8 mouse cellular contexts compared by ENCODE assay signal in genomic region chr11:83462711-83463244, GRCm38 (mm10). TPM values are rescaled to one million over a fixed set of nuclear protein-coding genes. Genes with fewer than 3 reads are reported as not detected.
DNase-seq lines count a peak whose midpoint lies in the region; ATAC-seq and TF ChIP-seq lines count a peak whose summit lies in the region.

Gene Mmp28, minus strand, starts transcription at chr11:83463071.

- peak within 1 kb of the TSS; percentile 17; the same call in 1 of the 2 replicates for H3K27ac ChIP-seq in cerebellum, adult 2 months (ENCODE audit: insufficient read depth, low read length)
- no peak within 1 kb of the TSS for H3K27ac ChIP-seq in liver, embryonic 14.5 days

- peak; percentile 63 for DNase-seq in left cerebral cortex, postnatal 4 days
- DNase-seq in left cerebral cortex, adult 11 months (ENCODE audit: low spot score), result no peak
- DNase-seq in cerebellum, adult 2 months, result peak; percentile 49 to 52
- peak; percentile 66 for DNase-seq in gastrocnemius, postnatal 25 days
- DNase-seq in induced T-regulatory cell, adult 2 months (ENCODE audit: low read depth), result peak; percentile 27
- DNase-seq in liver, embryonic 14.5 days (ENCODE audit: low read depth in 3 of 3, low spot score in 3 of 3), result no peak
- DNase-seq in natural killer cell, adult 2 months (ENCODE audit: low spot score in 2 of 2), result peak; percentile 21 to 29
- DNase-seq in thymus, postnatal 25 days, result no peak

- no peak for ATAC-seq in liver, embryonic 14.5 days (ENCODE audit: insufficient read depth)

- no peak for TF ChIP-seq CTCF in cerebellum, adult 2 months (IDR thresholded peaks at IDR 0.05; ENCODE audit: borderline replicate concordance, insufficient read depth, low read depth, low read length)
- no peak for TF ChIP-seq CTCF in liver, embryonic 14.5 days (IDR thresholded peaks at IDR 0.05; ENCODE audit: low read depth)

- peaks cover 17% of the 10 kb centered on the region for H3K4me1 ChIP-seq in cerebellum, adult 2 months (ENCODE audit: control insufficient read depth, insufficient read depth, low read length)
- no peaks in the 10 kb centered on the region; a peak in 1 of 4 replicates for H3K4me1 ChIP-seq in liver, embryonic 14.5 days (replicated peaks; ENCODE audit: control insufficient read depth in 2 of 2, insufficient read depth in 2 of 2, low read length in 1 of 2)

- intact Hi-C loops in left cerebral cortex, postnatal 4 days (cut with DNase I), result no loop called here

- H3K9ac ChIP-seq in liver, embryonic 14.5 days (replicated peaks), result peak within 1 kb of the TSS; percentile 18; the same call in 1 of the 2 replicates

- no peaks in the 10 kb centered on the region for H3K27me3 ChIP-seq in cerebellum, adult 2 months (ENCODE audit: control insufficient read depth, insufficient read depth, low read length)
- H3K27me3 ChIP-seq in liver, embryonic 14.5 days (ENCODE audit: control insufficient read depth, insufficient read depth, low read length), result peaks cover 37% of the 10 kb centered on the region

- under 1% methylated on average over 42 of the region's 42 CpGs for WGBS in cerebellum, adult 2 months
- 1% methylated on average over 41 of the region's 42 CpGs for WGBS in liver, embryonic 14.5 days (ENCODE audit: insufficient replicate concordance)

- no peaks in the 10 kb centered on the region for H3K36me3 ChIP-seq in liver, embryonic 14.5 days (replicated peaks; ENCODE audit: control insufficient read depth, insufficient read depth, low read depth)

- TF ChIP-seq POLR2A in cerebellum, adult 2 months (IDR thresholded peaks at IDR 0.05; ENCODE audit: borderline replicate concordance, insufficient read depth, low read length), result no peak

- H3K4me2 ChIP-seq in liver, embryonic 14.5 days (ENCODE audit: low read depth), result peak within 1 kb of the TSS; percentile 62

- no peak for TF ChIP-seq EP300 in liver, embryonic 14.5 days (IDR thresholded peaks at IDR 0.05; ENCODE audit: low read depth)

- H3K4me3 ChIP-seq in cerebellum, adult 2 months (replicated peaks; ENCODE audit: insufficient read depth, low read depth, low read length), result peak within 1 kb of the TSS; percentile 57
- H3K4me3 ChIP-seq in liver, embryonic 14.5 days (ENCODE audit: insufficient read depth in 1 of 2, low read depth in 2 of 2, low read length in 2 of 2), result peak within 1 kb of the TSS; percentile 40 to 53

- H3K9me3 ChIP-seq in liver, embryonic 14.5 days (ENCODE audit: control insufficient read depth, low read length), result no peaks in the 10 kb centered on the region

RNA-seq across cellular contexts. Expression of gene Mmp28, which starts in this region (rescaled TPM):
- 1 to 10 TPM; 4.3 to 5.1 TPM for total RNA-seq in left cerebral cortex, postnatal 4 days (2021)
- 4.3 and 4.8 TPM in 2 replicates for polyA plus RNA-seq in cerebellum, adult 2 months (2012; rRNA removed)
- 1 to 10 TPM; 2.5 to 4.5 TPM for total RNA-seq in gastrocnemius, postnatal 25 days (2021)
- polyA plus RNA-seq in liver, embryonic 14.5 days (2012; rRNA removed), result 0.31 and 0.34 TPM in 2 replicates
- polyA plus RNA-seq in liver, embryonic 14.5 days (2014; fragmentation: Nextera tagmentation; extraction: Ambion mirVana), result 0.10 and 0.24 TPM in 2 replicates

Comparison
In these comparisons a context has a peak if more than half of its experiments do, and no peak if none do; other contexts are left out.
1. DNase-seq: peak in left cerebral cortex, postnatal 4 days (single experiment), cerebellum, adult 2 months (2 of 2), gastrocnemius, postnatal 25 days (single experiment), induced T-regulatory cell, adult 2 months (single experiment) and natural killer cell, adult 2 months (2 of 2); none in left cerebral cortex, adult 11 months (single experiment), liver, embryonic 14.5 days (0 of 3) and thymus, postnatal 25 days (single experiment).